Mouse (Mus musculus) retina, postnatal 1 day (tissue): ENCODE data around the gene Zfp276.
"Not testable (repeated sequence)": the region's sequence is repeated elsewhere in the genome, so short reads cannot be mapped to it uniquely, and the experiment has no call there.

Source experiments
- DNase-seq: peaks from one replicate; pipeline ENCODE4 v3.0.0-alpha.2; 2012

The Zfp276 gene

GRCm38 (mm10) chr8:123254099-123254885 lies at the start of gene Zfp276, which contains the start of gene Vps9d1:
TSS of gene Zfp276 (plus strand) at chr8:123254195.
TSS of gene Vps9d1 (minus strand) at chr8:123254348.
- DNase-seq = peak; percentile 89

GRCm38 (mm10) chr8:123211876-123212275 lies 42.1 kb upstream of the Zfp276 start:
- DNase-seq = no peak

GRCm38 (mm10) chr8:123212321-123213117 lies 41.5 kb upstream of the Zfp276 start, which contains the start of the genes Chmp1a and Spata33:
TSS of gene Chmp1a (minus strand) at chr8:123212763.
TSS of gene Spata33 (plus strand) at chr8:123212832.
- peak; percentile 97 for DNase-seq

GRCm38 (mm10) chr8:123213118-123213772 lies 40.8 kb upstream of the Zfp276 start:
- DNase-seq = no peak

GRCm38 (mm10) chr8:123215430-123215829 lies 38.6 kb upstream of the Zfp276 start:
- no peak for DNase-seq

- DNase-seq = no peak
Observed at GRCm38 (mm10) chr8:123220917-123221316, 33.1 kb upstream of the Zfp276 start.

- peak; percentile 95 for DNase-seq
Observed at GRCm38 (mm10) chr8:123224278-123225266, 29.4 kb upstream of the Zfp276 start, which contains the start of gene Cdk10. TSS of gene Cdk10 (plus strand) at chr8:123224842.

GRCm38 (mm10) chr8:123228416-123228815 lies 25.6 kb upstream of the Zfp276 start:
- DNase-seq = no peak

- DNase-seq = not testable (repeated sequence)
Observed at GRCm38 (mm10) chr8:123230326-123230725, 23.7 kb upstream of the Zfp276 start.

GRCm38 (mm10) chr8:123231742-123232141 lies 22.3 kb upstream of the Zfp276 start:
- DNase-seq = peak; percentile 67

- DNase-seq = no peak
Observed at GRCm38 (mm10) chr8:123232553-123232952, 21.4 kb upstream of the Zfp276 start.

GRCm38 (mm10) chr8:123233300-123233699 lies 20.7 kb upstream of the Zfp276 start:
- DNase-seq = peak; percentile 36

- no peak for DNase-seq
Observed at GRCm38 (mm10) chr8:123233760-123234159, 20.2 kb upstream of the Zfp276 start.

GRCm38 (mm10) chr8:123234918-123235519 lies 19.0 kb upstream of the Zfp276 start:
- peak; percentile 44 for DNase-seq

- DNase-seq = peak; percentile 89
Observed at GRCm38 (mm10) chr8:123235520-123236497, 18.2 kb upstream of the Zfp276 start, which contains the start of gene Spata2l. TSS of gene Spata2l (minus strand) at chr8:123236233.

GRCm38 (mm10) chr8:123239398-123239797 lies 14.6 kb upstream of the Zfp276 start:
- no peak for DNase-seq

- no peak for DNase-seq
Observed at GRCm38 (mm10) chr8:123242107-123242923, 11.7 kb upstream of the Zfp276 start.

GRCm38 (mm10) chr8:123243053-123243452 lies 10.9 kb upstream of the Zfp276 start:
- no peak for DNase-seq

GRCm38 (mm10) chr8:123244382-123244781 lies 9.6 kb upstream of the Zfp276 start:
- no peak for DNase-seq
